7 mouse cellular contexts compared by ENCODE assay signal in the genomic region with DNA sequence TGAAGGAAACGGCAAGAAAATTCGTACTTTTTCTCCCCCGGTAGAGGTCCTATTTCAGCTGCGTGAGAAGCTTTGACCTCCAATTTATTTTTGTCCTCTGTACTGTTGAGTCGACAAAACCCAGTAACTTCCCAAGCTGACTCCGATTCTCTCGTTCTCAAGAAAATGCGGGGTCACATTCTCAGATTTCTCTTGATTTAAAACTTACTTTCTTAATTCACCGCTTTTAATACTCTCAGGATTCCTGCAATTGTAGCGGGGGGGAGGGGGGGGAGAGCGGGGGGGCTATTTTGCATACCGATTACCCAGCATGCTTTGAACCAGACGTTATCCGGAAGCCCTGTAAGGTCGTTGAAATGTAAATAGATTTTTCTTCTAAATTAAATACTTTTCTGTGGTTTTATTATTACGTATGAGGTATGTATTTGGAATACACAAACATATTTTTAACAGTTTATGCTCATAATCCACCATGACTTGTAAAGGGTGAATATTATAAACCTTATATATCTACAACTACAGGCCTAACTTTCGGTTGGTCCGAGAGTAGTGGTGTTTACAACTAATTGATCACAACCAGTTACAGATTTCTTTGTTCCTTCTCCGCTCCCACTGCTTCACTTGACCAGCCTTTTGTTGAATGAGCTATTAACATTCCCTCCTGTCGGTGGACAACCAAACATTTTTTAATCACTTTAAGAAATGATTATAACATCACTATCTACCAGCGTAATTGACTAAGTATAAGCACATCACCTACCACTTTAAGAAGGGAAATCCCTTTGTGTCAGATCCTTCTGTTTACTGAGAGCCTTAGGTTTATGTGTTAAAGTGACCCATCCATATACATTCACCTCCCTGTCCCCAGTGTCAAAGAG. TPM values are rescaled to one million over a fixed set of nuclear protein-coding genes. Genes with fewer than 3 reads are reported as not detected.
DNase-seq lines count a peak whose midpoint lies in the region; ATAC-seq lines count a peak whose summit lies in the region.

No protein-coding gene starts in this region.

- H3K4me1 ChIP-seq in heart, embryonic 14.5 days (ENCODE audit: control insufficient read depth in 2 of 2, insufficient read depth in 2 of 2, low read length in 2 of 2): peaks cover 0 to 5% of the 10 kb centered on the region in 2 experiments; a peak in 2 of 4 replicates

- H3K27ac ChIP-seq in heart, embryonic 14.5 days (replicated peaks in 1 of 2; ENCODE audit: control insufficient read depth in 1 of 2, insufficient read depth in 1 of 2, low read depth in 2 of 2, low read length in 2 of 2): peak overlapping the region; percentile 79 to 82

- peaks cover 2% of the 10 kb centered on the region; the same call in 1 of the 2 replicates for H3K27me3 ChIP-seq in heart, embryonic 14.5 days (ENCODE audit: control insufficient read depth, insufficient read depth, low read length)

- peak overlapping the region; percentile 62 for H3K4me2 ChIP-seq in heart, embryonic 14.5 days (ENCODE audit: low read length)

- peak; percentile 66 for ATAC-seq in heart, embryonic 14.5 days (ENCODE audit: insufficient number of reproducible peaks, insufficient read depth, low FRiP score, low read depth)

- H3K9me3 ChIP-seq in heart, embryonic 14.5 days (ENCODE audit: control insufficient read depth, low read length): no peaks in the 10 kb centered on the region

- under 1% methylated on average over 21 of the region's 21 CpGs for WGBS in heart, embryonic 14.5 days

- DNase-seq in CD8-positive naive resting alpha-beta T cell, adult 2 months (ENCODE audit: low read depth in 2 of 2, low spot score in 2 of 2): peak; percentile 47 to 52
- peak; percentile 89 for DNase-seq in Muller cell, postnatal 12 days (ENCODE audit: inconsistent ontology term)
- DNase-seq in embryo, embryonic 11.5 days (ENCODE audit: low read depth, low spot score): peak; percentile 64
- DNase-seq in kidney, postnatal 10 days: peak; percentile 35
- peak; percentile 65 for DNase-seq in lung, postnatal 25 days (ENCODE audit: low spot score)
- DNase-seq in right cerebral cortex, postnatal 25 days: peak; percentile 12

- peak overlapping the region; percentile 51 for H3K4me3 ChIP-seq in heart, embryonic 14.5 days (ENCODE audit: control insufficient read depth in 1 of 2, insufficient read depth in 1 of 2, low read depth in 1 of 2, low read length in 2 of 2)

- no peaks in the 10 kb centered on the region for H3K36me3 ChIP-seq in heart, embryonic 14.5 days (ENCODE audit: control insufficient read depth, insufficient read depth, low read length)

- H3K9ac ChIP-seq in heart, embryonic 14.5 days (ENCODE audit: low read length): peak overlapping the region; percentile 72

RNA-seq across cellular contexts. Expression of a gene that starts 31.9 kb away (rescaled TPM):
- polyA plus RNA-seq in heart, embryonic 14.5 days (2014; fragmentation: Nextera tagmentation; extraction: Ambion mirVana): 149 TPM in 2 replicates

RNA-seq across cellular contexts. Expression of a gene that starts 49.3 kb away (rescaled TPM):
- 1.0 and 1.4 TPM in 2 replicates for polyA plus RNA-seq in heart, embryonic 14.5 days (2014; fragmentation: Nextera tagmentation; extraction: Ambion mirVana)

RNA-seq across cellular contexts. Expression of a gene that starts 54.1 kb away (rescaled TPM):
- polyA plus RNA-seq in heart, embryonic 14.5 days (2014; fragmentation: Nextera tagmentation; extraction: Ambion mirVana): 3.9 and 4.7 TPM in 2 replicates

Comparison
In these comparisons a context has a peak if more than half of its experiments do, and no peak if none do; other contexts are left out.
1. Peak in every context shown above with its lines: DNase-seq, ATAC-seq, H3K4me3 ChIP-seq and H3K27ac ChIP-seq.
2. DNase-seq: peak in every context shown above with its lines; median percentile 89 in Muller cell, postnatal 12 days; 65 in lung, postnatal 25 days; 64 in embryo, embryonic 11.5 days; 50 in CD8-positive naive resting alpha-beta T cell, adult 2 months; 35 in kidney, postnatal 10 days; 12 in right cerebral cortex, postnatal 25 days.